Mouse (Mus musculus) neural tube, embryonic 14.5 days (tissue): ENCODE measurements around the gene Slf2. TPM values are rescaled to one million over a fixed set of nuclear protein-coding genes. Genes with fewer than 3 reads are reported as not detected.

Experiments
- ATAC-seq: fragments of 200-750 bp; cut with Nextera tagmentation; 2 replicates; pipeline ENCODE4 v1.8.0; 2017; ENCODE audit warnings: low read depth, mild to moderate bottlenecking, moderate TSS enrichment, moderate library complexity
- H3K27ac ChIP-seq: fragments of 300-500 bp; sonication (generic); 2 replicates; pipeline ENCODE4 v1.5.1; 2014; ENCODE audit warnings: low read depth, mild to moderate bottlenecking, control low read depth, low read length, moderate library complexity, mixed read lengths
- H3K27me3 ChIP-seq: fragments of 300-500 bp; sonication (generic); 2 replicates; pipeline ENCODE4 v1.6.1; 2014; ENCODE audit warnings: low read length; ENCODE audit not compliant: control insufficient read depth, insufficient read depth
- H3K36me3 ChIP-seq: fragments of 300-500 bp; sonication (generic); 2 replicates; pipeline ENCODE4 v1.6.1; 2014; ENCODE audit warnings: low read length, mixed read lengths; ENCODE audit not compliant: control insufficient read depth, insufficient read depth
- H3K4me1 ChIP-seq: fragments of 300-500 bp; sonication (generic); 2 replicates; pipeline ENCODE4 v1.6.1; 2014; ENCODE audit warnings: low read length; ENCODE audit not compliant: control insufficient read depth, insufficient read depth
- H3K4me2 ChIP-seq: fragments of 300-500 bp; sonication (generic); 2 replicates; pipeline ENCODE4 v1.6.1; 2014; ENCODE audit warnings: mild to moderate bottlenecking, low read depth, low read length, control low read depth
- H3K4me3 ChIP-seq: fragments of 300-500 bp; sonication (generic); 2 replicates; pipeline ENCODE4 v1.5.1; 2014; ENCODE audit warnings: low read depth, low read length, control low read depth, mixed read lengths
- H3K9ac ChIP-seq: fragments of 300-500 bp; sonication (generic); replicated peaks from 2 replicates; pipeline ENCODE4 v1.6.1; 2014; ENCODE audit warnings: low read depth, mild to moderate bottlenecking, control low read depth, low read length, mixed read lengths
- H3K9me3 ChIP-seq: fragments of 300-500 bp; sonication (generic); 2 replicates; pipeline ENCODE4 v1.6.1; 2016; ENCODE audit warnings: low read length; ENCODE audit not compliant: control insufficient read depth
- WGBS: fragments of 180-500 bp; shearing (Covaris S2); extraction: QIAGEN DNeasy Blood & Tissue Kit; methylation state at CpG from one replicate; pipeline ENCODE4 v1.1.7; 2014; 5-methylcytosine and 5-hydroxymethylcytosine counted together
- polyA plus RNA-seq: library from polyadenylated mRNA; unstranded; fragments of >200 nt; fragmentation: Nextera tagmentation; extraction: Ambion mirVana; gene quantifications from 2 replicates; pipeline ENCODE4 v1.2.1, GENCODE M21; 2014

Slf2 gene
- polyA plus RNA-seq, 1 experiment from 2014 or later = 41.5 TPM

- peaks cover 15% of the 10 kb centered on the region for H3K36me3 ChIP-seq
- no peak for ATAC-seq
- WGBS = 61% methylated on average over 5 of the region's 5 CpGs
- H3K4me3 ChIP-seq = peak overlapping the region; percentile 88; the same call in 1 of the 2 replicates
- H3K27me3 ChIP-seq = no peaks in the 10 kb centered on the region
- H3K4me1 ChIP-seq = peaks cover 20% of the 10 kb centered on the region
- H3K4me2 ChIP-seq = peak overlapping the region; percentile 60
- H3K9ac ChIP-seq = no peak overlapping the region
- no peak overlapping the region for H3K27ac ChIP-seq
- no peaks in the 10 kb centered on the region for H3K9me3 ChIP-seq
These were observed 1.1 kb downstream of the Slf2 start for GRCm38 (mm10) chr19:44932051-44932450.

GRCm38 (mm10) chr19:44933136-44933535 is 2.2 kb downstream of the Slf2 start:
- no peak for ATAC-seq
- Histone ChIP-seq H3K36me3 (peaks cover 15% of the 10 kb centered on the region), H3K27ac (no peak overlapping the region), H3K9me3 (no peaks in the 10 kb centered on the region), H3K27me3 (no peaks in the 10 kb centered on the region), H3K9ac (no peak overlapping the region), H3K4me2 (no peak overlapping the region), H3K4me3 (no peak overlapping the region), H3K4me1 (peaks cover 20% of the 10 kb centered on the region)
- 91% methylated on average over 1 of the region's 1 CpGs for WGBS

GRCm38 (mm10) chr19:44959633-44960032 is 28.7 kb downstream of the Slf2 start:
- Histone ChIP-seq H3K9ac (no peak overlapping the region), H3K4me3 (no peak overlapping the region), H3K27ac (no peak overlapping the region), H3K27me3 (no peaks in the 10 kb centered on the region), H3K4me1 (no peaks in the 10 kb centered on the region), H3K36me3 (peaks cover 63% of the 10 kb centered on the region), H3K4me2 (no peak overlapping the region), H3K9me3 (no peaks in the 10 kb centered on the region)
- no peak for ATAC-seq
- WGBS = 98% methylated on average over 2 of the region's 2 CpGs

GRCm38 (mm10) chr19:44965978-44966377 is 35.0 kb downstream of the Slf2 start:
- no peak overlapping the region for H3K4me3 ChIP-seq
- no peak for ATAC-seq
- WGBS = 100% methylated on average over 1 of the region's 1 CpGs

GRCm38 (mm10) chr19:44968329-44968728 is 37.4 kb downstream of the Slf2 start:
- H3K9ac ChIP-seq = no peak overlapping the region
- 89% methylated on average over 3 of the region's 3 CpGs for WGBS

More at GRCm38 (mm10) chr19:44965978-44966377, 35.0 kb downstream of the Slf2 start:
- Histone ChIP-seq H3K27ac (no peak overlapping the region), H3K36me3 (peaks cover 64% of the 10 kb centered on the region), H3K9ac (no peak overlapping the region), H3K4me2 (no peak overlapping the region), H3K9me3 (no peaks in the 10 kb centered on the region), H3K27me3 (no peaks in the 10 kb centered on the region), H3K4me1 (no peaks in the 10 kb centered on the region)

GRCm38 (mm10) chr19:44976636-44977035 is 45.7 kb downstream of the Slf2 start:
- H3K27me3 ChIP-seq = no peaks in the 10 kb centered on the region
- no peak overlapping the region for H3K27ac ChIP-seq
- peaks cover 63% of the 10 kb centered on the region for H3K36me3 ChIP-seq
- H3K9me3 ChIP-seq = no peaks in the 10 kb centered on the region
- no peak overlapping the region for H3K9ac ChIP-seq
- no peak overlapping the region for H3K4me3 ChIP-seq
- ATAC-seq = no peak
- WGBS = 79% methylated on average over 6 of the region's 6 CpGs
- H3K4me1 ChIP-seq = no peaks in the 10 kb centered on the region
- H3K4me2 ChIP-seq = no peak overlapping the region

More at GRCm38 (mm10) chr19:44968329-44968728, 37.4 kb downstream of the Slf2 start:
- no peaks in the 10 kb centered on the region for H3K27me3 ChIP-seq
- no peaks in the 10 kb centered on the region for H3K4me1 ChIP-seq
- no peak for ATAC-seq
- peaks cover 62% of the 10 kb centered on the region for H3K36me3 ChIP-seq
- H3K4me3 ChIP-seq = no peak overlapping the region
- H3K4me2 ChIP-seq = no peak overlapping the region
- no peaks in the 10 kb centered on the region for H3K9me3 ChIP-seq
- H3K27ac ChIP-seq = no peak overlapping the region

- Histone ChIP-seq H3K27ac (no peak overlapping the region), H3K36me3 (peaks cover 64% of the 10 kb centered on the region), H3K4me2 (no peak overlapping the region), H3K27me3 (no peaks in the 10 kb centered on the region), H3K9me3 (no peaks in the 10 kb centered on the region), H3K4me1 (no peaks in the 10 kb centered on the region), H3K4me3 (no peak overlapping the region), H3K9ac (no peak overlapping the region)
- no peak for ATAC-seq
- 93% methylated on average over 6 of the region's 6 CpGs for WGBS
These were observed 46.2 kb downstream of the Slf2 start for GRCm38 (mm10) chr19:44977148-44977547.

- Histone ChIP-seq H3K9ac (no peak overlapping the region), H3K27ac (no peak overlapping the region), H3K27me3 (no peaks in the 10 kb centered on the region), H3K9me3 (no peaks in the 10 kb centered on the region), H3K36me3 (peaks cover 36% of the 10 kb centered on the region), H3K4me3 (no peak overlapping the region), H3K4me2 (no peak overlapping the region), H3K4me1 (no peaks in the 10 kb centered on the region)
- WGBS = 93% methylated on average over 2 of the region's 2 CpGs
- no peak for ATAC-seq
These were observed 49.8 kb downstream of the Slf2 start for GRCm38 (mm10) chr19:44980787-44981186.

- ATAC-seq = no peak
- WGBS = 81% methylated on average over 7 of the region's 7 CpGs
- no peaks in the 10 kb centered on the region for H3K4me1 ChIP-seq
These were observed 51.6 kb downstream of the Slf2 start for GRCm38 (mm10) chr19:44982477-44983115.

More at GRCm38 (mm10) chr19:44982477-44983115, 51.6 kb downstream of the Slf2 start:
- Histone ChIP-seq H3K9me3 (no peaks in the 10 kb centered on the region), H3K27me3 (no peaks in the 10 kb centered on the region), H3K27ac (no peak overlapping the region), H3K36me3 (peaks cover 25% of the 10 kb centered on the region), H3K4me3 (no peak overlapping the region), H3K4me2 (no peak overlapping the region), H3K9ac (no peak overlapping the region)
